Mouse (Mus musculus) mouse trophoblast stem cell (cell line): ENCODE measurements around the gene Angptl2.

Experiments
- in situ Hi-C, 2 experiments: fragments of 300-500 bp; cut with MseI, MboI; formaldehyde crosslinking; loops; 2 replicates in 1 of 2; 3 replicates in 1 of 2; pipeline ENCODE4 v1.15.1; 2025

Angptl2 gene

GRCm38 (mm10) chr2:33228551-33228950 lies 12.7 kb downstream of the Angptl2 start:
- in situ Hi-C loops = loop anchor here in 1 of 2 experiments (10.0 kb wide), 1 partner anchor 116 kb away; no protein-coding TSS in a partner anchor

- in situ Hi-C loops = no loop called here
These were observed 14.8 kb downstream of the Angptl2 start for GRCm38 (mm10) chr2:33230701-33231100.

GRCm38 (mm10) chr2:33231788-33232187 lies 15.9 kb downstream of the Angptl2 start:
- in situ Hi-C loops = no loop called here

DNA sequence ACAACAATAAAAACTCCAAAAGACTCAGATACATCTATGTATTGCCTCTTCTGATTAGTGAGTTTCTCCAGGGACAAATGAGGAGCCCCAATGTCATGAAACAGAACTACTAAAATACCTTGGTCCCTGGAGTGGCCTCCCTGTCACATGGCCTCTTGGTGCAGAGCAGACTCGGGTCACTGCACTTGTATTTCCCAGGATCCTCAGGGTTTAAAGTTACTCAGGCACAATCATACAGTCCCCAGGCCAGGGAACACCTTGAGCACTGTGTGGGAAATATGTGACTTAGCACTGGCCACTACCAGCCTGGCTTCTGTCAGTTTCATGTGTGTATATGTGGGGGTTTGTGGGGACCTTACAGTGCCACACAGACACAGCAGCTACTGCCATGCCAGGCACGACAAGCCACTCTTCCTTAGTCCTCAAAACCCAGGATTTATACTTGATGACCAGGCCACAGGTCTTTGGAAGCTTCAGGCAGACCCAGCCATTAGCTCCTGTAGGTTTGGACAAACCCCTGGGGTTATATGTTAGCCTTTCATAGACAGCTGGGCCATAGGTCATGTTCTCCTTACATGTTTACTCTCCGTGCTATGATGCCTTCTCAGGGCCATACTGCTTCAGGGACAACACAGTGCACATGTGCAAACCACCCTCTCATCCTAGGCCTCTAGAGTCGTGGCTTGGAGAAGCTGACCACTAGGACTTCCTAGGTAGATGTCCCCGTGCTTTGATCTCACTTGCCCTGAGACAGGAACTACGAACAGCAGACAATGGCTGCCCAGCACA lies 17.1 kb downstream of the Angptl2 start:
- in situ Hi-C loops = no loop called here

DNA sequence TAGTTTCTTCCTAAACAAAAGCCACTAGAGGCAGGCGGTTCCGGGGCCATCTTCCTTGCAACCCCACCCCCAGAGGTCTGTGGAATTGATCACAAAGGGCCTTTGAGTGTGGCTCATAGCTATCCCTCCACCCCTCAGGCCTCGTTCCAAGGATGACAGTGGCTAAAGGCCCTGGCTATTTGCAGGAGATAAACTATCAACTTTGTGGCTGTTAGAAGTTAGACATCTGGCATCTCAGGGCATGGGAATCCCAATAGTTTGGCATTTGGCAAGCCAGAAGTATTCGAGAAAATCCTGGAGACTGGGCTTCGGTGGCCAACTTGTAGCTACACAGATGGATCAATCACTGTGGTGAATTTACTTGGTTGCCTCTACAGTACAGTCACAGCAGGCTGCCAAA lies 18.0 kb downstream of the Angptl2 start:
- in situ Hi-C loops = no loop called here

DNA sequence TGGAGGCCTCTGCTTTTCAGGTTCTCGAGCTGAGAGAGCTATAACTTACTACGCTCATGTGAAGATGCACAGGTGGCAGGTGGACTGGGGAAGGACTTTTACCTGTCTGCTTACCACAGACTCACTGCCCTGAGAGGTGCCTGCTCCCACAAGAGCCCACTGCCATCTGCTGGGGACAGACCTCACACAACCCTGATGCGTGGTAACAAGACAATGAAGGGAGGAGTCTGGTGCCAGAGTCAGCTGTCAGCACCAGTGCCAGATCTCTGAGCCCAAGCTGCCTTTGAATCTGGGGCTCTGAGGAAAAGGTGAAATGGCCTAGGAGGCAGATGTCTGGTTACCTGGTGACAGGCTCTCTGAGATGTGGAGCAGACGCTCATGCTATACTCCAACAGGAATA lies 19.0 kb downstream of the Angptl2 start:
- in situ Hi-C loops = no loop called here

DNA sequence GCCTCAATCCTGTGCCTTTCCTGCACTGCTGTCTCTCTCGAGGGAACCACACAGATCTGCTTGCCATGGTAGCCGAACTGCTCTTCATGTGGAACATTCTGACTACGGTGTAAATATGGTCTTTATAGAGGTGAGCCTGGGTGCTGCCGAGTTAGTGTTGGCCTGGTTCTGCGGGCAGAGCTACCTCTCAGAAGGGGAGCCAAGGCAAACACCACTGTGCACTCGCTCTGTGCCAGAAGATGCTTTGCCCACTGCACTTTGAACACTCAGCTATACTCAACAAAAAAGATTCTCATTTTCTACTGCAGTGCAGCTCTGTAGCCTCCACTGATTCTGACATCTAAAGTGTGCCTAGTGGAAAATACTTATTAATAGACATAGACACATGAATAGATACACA lies 21.7 kb downstream of the Angptl2 start:
- in situ Hi-C loops = no loop called here

DNA sequence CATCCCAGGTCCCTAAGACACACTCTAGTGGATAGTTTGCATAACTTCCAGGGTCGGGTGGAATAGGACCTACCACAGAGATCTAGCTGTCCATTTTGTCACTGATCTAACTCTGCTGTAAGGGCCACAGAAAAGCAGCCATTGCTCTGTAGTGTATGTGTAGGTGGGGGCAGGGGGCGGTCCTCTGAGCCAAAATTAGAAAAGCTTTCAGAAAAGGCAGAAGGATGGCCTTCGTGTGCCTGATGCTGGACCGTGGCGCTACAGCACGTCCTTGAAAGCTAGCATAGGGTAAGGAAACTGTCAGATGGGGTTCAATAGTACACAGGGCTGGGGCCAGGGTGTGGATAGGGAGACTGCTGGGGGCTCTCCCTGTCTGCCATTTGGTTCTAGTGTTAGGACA lies 29.0 kb downstream of the Angptl2 start:
- in situ Hi-C loops = no loop called here

- in situ Hi-C loops = no loop called here
These were observed 29.5 kb downstream of the Angptl2 start for GRCm38 (mm10) chr2:33245350-33245749.

- in situ Hi-C loops = no loop called here
These were observed 31.0 kb downstream of the Angptl2 start for GRCm38 (mm10) chr2:33246841-33247240.

GRCm38 (mm10) chr2:33248549-33248948 lies 32.7 kb downstream of the Angptl2 start:
- in situ Hi-C loops = no loop called here

GRCm38 (mm10) chr2:33249922-33250633 lies 34.2 kb downstream of the Angptl2 start:
- in situ Hi-C loops = no loop called here

GRCm38 (mm10) chr2:33252751-33253150 lies 36.9 kb downstream of the Angptl2 start:
- in situ Hi-C loops = no loop called here

DNA sequence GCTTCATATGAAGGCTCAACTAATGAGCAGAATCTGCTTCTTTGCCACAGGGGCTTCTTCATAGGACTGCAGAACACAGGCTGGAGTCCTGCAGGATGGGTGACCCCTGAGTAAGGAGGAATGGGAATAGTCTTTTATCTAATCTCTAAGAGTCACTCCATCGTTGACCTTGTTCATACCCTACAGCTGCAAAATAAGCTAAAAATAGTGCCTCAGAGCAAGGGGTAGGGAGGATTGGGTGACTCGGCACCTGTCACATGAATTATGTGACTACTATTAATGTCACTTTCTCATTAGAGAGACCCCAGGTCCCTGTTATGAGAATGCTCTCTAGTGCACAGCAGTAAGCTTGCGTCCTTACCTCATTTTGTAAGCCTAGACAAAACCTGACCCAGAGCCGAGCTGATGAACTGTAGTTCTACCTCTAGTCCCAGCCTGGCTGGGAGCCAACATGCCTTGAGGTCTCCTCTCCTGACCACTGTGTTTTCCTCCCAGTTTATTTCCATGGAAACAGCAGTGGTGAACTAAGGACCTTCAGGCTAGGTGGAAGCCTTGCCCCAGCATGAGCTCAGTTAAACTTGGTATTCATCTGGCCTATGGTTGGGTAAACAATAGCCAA lies 37.8 kb downstream of the Angptl2 start:
- in situ Hi-C loops = no loop called here

DNA sequence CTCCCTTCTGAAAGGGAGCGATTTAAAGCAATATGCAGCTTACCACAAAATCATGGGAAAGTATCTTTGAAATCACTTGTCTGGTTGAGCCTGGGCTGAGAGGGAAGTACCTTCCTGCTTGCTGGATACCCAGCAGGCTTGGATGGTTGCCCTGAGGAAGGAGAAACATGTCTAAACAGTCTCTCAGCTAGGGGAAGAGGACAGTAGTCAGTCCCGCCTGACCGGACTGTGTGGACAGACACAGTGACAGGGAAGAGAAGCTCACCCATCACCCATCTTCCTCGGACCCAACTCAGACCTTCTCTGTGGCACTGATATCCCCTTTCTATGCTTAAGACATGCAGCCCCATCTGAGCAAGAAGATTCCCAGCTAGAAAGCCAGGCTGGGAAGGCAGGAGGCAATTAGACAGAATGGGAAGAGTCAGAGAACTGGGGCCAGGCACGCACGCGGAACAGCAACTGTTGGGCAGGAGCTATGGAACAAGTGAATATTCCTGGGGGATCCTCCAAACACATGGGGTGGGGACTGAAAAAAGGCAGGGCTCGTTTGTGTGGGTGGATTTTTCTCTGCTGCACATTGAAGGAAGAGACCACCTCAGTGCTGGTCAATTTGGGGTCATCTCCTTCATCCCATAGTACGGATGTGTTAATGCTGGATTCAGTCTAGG lies 38.6 kb downstream of the Angptl2 start:
- in situ Hi-C loops = no loop called here

DNA sequence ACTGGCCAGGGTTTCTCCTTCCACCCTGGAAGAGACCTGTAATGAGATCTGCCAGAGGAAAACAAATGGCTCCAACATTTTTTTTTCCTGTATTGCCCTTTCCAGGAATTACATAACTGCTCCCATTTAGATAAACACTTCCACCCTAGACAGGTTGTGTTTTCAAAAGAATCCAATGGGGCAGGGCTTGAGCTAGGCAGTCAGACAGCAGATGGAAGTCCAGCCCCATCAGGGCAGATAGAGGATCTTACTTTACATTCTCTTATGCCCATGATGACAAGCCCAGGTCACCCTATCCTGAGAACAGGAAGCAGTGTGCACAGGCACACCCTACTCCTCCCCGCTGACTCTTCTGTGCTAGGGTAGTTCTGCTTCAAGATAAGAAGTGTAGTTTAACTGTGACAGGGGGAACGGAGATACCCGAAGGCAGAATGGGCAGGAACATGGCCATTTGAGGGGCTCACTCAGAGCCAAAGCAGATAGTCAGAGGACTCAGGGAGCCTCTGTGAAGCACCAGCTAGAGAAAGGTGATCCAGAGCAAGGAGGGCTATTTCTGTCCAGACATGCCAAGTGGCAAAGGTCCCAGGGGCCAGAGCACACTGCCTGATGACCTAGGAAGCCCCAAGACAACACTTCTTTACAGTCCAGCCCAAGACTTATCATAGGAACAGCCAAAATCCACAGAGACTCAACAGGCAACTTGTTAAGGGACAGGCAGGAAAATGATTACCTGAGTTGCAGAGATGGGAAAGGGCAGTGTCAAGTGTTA lies 41.1 kb downstream of the Angptl2 start:
- in situ Hi-C loops = no loop called here

DNA sequence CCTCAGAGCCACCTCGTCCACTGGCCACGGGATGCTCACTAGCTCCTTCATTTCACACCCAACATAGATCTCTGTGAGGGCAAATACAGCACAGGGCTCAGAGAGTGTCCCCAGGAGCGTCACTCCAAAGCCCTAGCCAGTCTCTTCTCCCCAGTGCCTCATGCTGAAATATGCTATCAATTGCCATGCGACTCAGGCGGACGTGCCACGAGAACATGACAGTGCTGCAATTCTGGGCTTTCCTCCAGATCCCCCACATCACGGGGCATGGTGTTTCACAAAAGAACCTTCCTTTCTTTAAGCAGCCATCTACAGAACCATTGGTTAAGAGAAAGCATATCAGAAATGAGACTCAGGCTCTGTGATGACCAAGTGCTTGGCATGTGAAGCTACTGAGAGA lies 44.9 kb downstream of the Angptl2 start:
- in situ Hi-C loops = no loop called here

DNA sequence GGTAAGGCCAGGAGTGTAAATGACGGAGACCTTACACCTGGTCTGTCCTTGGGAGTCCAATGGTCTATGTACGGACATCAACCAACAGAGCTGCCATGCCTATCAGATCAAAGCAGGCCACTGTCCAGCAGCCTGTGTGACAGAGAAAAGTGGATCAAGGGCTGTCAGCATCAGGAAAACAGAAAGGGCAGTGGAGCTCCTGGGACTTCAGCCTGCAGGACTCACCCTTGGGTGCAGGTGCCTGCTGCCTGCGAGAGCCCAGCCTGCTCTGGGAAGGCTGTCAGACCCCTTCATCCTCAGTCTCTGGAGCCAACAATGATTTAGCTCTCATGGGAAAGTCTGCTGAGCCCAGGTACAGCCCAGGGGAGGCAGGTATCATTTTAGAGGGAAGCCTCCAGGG lies 45.6 kb downstream of the Angptl2 start:
- in situ Hi-C loops = no loop called here

GRCm38 (mm10) chr2:33265793-33266192 lies 49.9 kb downstream of the Angptl2 start:
- in situ Hi-C loops = no loop called here

DNA sequence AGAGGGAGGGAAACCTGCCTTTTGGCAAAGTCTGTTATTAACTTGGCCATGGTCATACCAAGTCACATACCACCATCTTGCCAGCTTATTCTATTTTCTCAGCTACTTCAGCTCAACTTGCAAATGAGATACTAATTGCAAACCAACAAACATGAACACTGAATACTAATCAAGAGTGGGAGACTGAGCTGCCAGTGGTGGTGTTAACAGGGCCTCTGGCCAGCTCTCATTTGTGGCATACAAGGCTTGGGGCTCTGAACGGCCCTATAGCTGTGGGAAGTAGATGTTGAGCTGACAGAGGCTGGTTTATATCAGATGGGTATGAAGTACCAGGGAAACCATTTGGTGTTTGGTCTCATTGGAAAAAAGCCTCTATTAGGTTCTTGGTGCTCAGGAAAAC lies 51.2 kb downstream of the Angptl2 start:
- in situ Hi-C loops = no loop called here

DNA sequence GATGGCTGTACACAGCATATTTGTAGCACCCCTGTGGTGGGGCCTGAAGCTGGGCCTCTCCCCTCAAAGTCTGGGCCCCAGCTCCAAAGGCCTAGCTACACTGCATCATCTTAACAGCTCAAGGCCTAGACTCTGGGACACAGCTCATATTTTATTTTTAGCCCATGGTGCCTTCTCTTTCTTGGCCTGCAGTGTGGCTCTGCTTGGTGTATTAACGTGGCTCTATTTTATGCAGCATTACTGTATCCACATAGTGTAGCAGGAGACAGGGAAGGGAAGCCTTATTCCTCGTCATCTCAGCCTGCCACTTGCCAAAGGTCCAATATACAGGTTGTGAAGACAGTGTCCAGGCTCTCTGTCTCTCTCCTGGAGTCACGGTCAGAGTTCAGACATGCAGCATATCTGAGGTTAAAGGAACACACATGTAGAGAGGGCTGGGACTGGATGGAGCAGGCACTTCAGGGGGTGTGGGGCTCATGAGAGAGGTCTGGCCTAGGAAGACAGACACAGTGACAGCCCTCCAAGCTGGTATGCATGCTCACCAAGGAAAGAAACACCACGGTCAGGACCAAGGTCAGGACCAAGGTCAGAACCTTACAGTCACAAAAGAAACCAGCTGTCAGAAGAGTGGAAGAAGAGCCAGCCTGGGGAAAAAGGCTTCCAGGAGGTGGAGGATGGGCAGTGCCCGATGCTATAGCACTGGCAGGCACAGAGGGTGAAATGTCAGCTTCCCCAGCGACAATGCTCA lies 52.7 kb downstream of the Angptl2 start:
- in situ Hi-C loops = no loop called here
